Mouse (Mus musculus) heart, postnatal 0 days (tissue): ENCODE measurements around the gene Cand1. TPM values are rescaled to one million over a fixed set of nuclear protein-coding genes. Genes with fewer than 3 reads are reported as not detected.

Source experiments
- ATAC-seq: fragments of 200-750 bp; cut with Nextera tagmentation; 2 replicates; pipeline ENCODE4 v1.8.0; 2017; ENCODE audit warnings: low read depth, moderate number of reproducible peaks, moderate library complexity; ENCODE audit not compliant: insufficient read depth
- DNase-seq: peaks from one replicate; pipeline ENCODE4 v3.0.0-alpha.2; 2016; ENCODE audit warnings: low spot score
- H3K27ac ChIP-seq: fragments of 300-500 bp; sonication (generic); 2 replicates; pipeline ENCODE4 v1.5.1; 2014; ENCODE audit warnings: low read depth, mild to moderate bottlenecking
- H3K27me3 ChIP-seq: fragments of 300-500 bp; sonication (generic); 2 replicates; pipeline ENCODE4 v1.6.1; 2014; ENCODE audit warnings: low read length, mixed read lengths; ENCODE audit not compliant: control insufficient read depth, insufficient read depth
- H3K36me3 ChIP-seq: fragments of 300-500 bp; sonication (generic); replicated peaks from 2 replicates; pipeline ENCODE4 v1.6.1; 2014; ENCODE audit warnings: low read length, mixed read lengths; ENCODE audit not compliant: control insufficient read depth, insufficient read depth
- H3K4me1 ChIP-seq: fragments of 300-500 bp; sonication (generic); 2 replicates; pipeline ENCODE4 v1.6.1; 2014; ENCODE audit warnings: antibody characterized with exemption; ENCODE audit not compliant: control insufficient read depth, insufficient read depth
- H3K4me2 ChIP-seq: fragments of 300-500 bp; sonication (generic); 2 replicates; pipeline ENCODE4 v1.6.1; 2014; ENCODE audit warnings: low read depth, mild to moderate bottlenecking, low read length, moderate library complexity
- H3K4me3 ChIP-seq: fragments of 300-500 bp; sonication (generic); 2 replicates; pipeline ENCODE4 v1.5.1; 2014; ENCODE audit warnings: low read depth, low read length
- H3K9ac ChIP-seq: fragments of 300-500 bp; sonication (generic); replicated peaks from 2 replicates; pipeline ENCODE4 v1.6.1; 2014; ENCODE audit warnings: low read depth, low read length, mixed read lengths
- H3K9me3 ChIP-seq: fragments of 300-500 bp; sonication (generic); replicated peaks from 2 replicates; pipeline ENCODE4 v1.6.1; 2016; ENCODE audit warnings: low read length; ENCODE audit not compliant: control insufficient read depth
- CTCF ChIP-seq: IDR thresholded peaks from 2 replicates; pipeline ENCODE4 v1.5.1; 2016; ENCODE audit warnings: antibody characterized with exemption, control low read depth, low read depth
- EP300 ChIP-seq: IDR thresholded peaks from 2 replicates; pipeline ENCODE4 v1.6.1; 2016; ENCODE audit warnings: antibody characterized with exemption, low read depth
- WGBS: fragments of 180-500 bp; shearing (Covaris S2); extraction: QIAGEN DNeasy Blood & Tissue Kit; methylation state at CpG from one replicate; pipeline ENCODE4 v1.1.7; 2014; 5-methylcytosine and 5-hydroxymethylcytosine counted together
- polyA plus RNA-seq: library from polyadenylated mRNA; unstranded; fragments of >200 nt; fragmentation: Nextera tagmentation; extraction: Ambion mirVana; gene quantifications from 2 replicates; pipeline ENCODE4 v1.2.1, GENCODE M21; 2015
- total RNA-seq: library from RNA; depleted of rRNA; stranded (reverse); fragments of >200 nt; gene quantifications from 2 replicates; pipeline ENCODE4 v1.2.3, GENCODE M21; 2014; ENCODE audit warnings: low replicate concordance

Gene Cand1
- total and polyA plus RNA-seq, 2 experiments from 2014 or later = 19.4 to 41.6 TPM

- Histone ChIP-seq H3K4me2 (no peak overlapping the region), H3K9me3 (no peaks in the 10 kb centered on the region), H3K27ac (no peak overlapping the region), H3K4me3 (no peak overlapping the region), H3K36me3 (peaks cover 34% of the 10 kb centered on the region), H3K9ac (no peak overlapping the region), H3K4me1 (peaks cover 4% of the 10 kb centered on the region; the same call in 1 of the 2 replicates), H3K27me3 (no peaks in the 10 kb centered on the region)
- DNase-seq = no peak
- 89% methylated on average over 13 of the region's 13 CpGs for WGBS
- TF ChIP-seq CTCF (no peak), EP300 (no peak)
- ATAC-seq = no peak
Observed at GRCm38 (mm10) chr10:119197621-119198150, 42.2 kb downstream of the Cand1 start.

- Histone ChIP-seq H3K4me3 (no peak overlapping the region), H3K27ac (peak overlapping the region; percentile 69), H3K9me3 (no peaks in the 10 kb centered on the region), H3K4me2 (peak overlapping the region; percentile 44), H3K36me3 (0 out of 2 replicates have a peak, but pooled peaks cover 3% of the 10 kb centered on the region), H3K4me1 (peaks cover 13% of the 10 kb centered on the region; the same call in 1 of the 2 replicates), H3K27me3 (no peaks in the 10 kb centered on the region), H3K9ac (no peak overlapping the region)
- DNase-seq (peak; percentile 84), ATAC-seq (peak; percentile 93)
- WGBS = 8% methylated on average over 8 of the region's 8 CpGs
- TF ChIP-seq EP300 (no peak), CTCF (no peak)
Observed at GRCm38 (mm10) chr10:119192598-119193372, 47.1 kb downstream of the Cand1 start.

- Histone ChIP-seq H3K4me3 (no peak overlapping the region), H3K27me3 (no peaks in the 10 kb centered on the region), H3K27ac (no peak overlapping the region), H3K4me1 (peaks cover 9% of the 10 kb centered on the region; the same call in 1 of the 2 replicates), H3K36me3 (no peaks in the 10 kb centered on the region), H3K4me2 (no peak overlapping the region), H3K9ac (no peak overlapping the region), H3K9me3 (0 out of 2 replicates have a peak, but pooled peaks cover 3% of the 10 kb centered on the region)
- DNase-seq (no peak), ATAC-seq (no peak)
- TF ChIP-seq EP300 (no peak), CTCF (no peak)
- 56% methylated on average over 4 of the region's 4 CpGs for WGBS
Observed at GRCm38 (mm10) chr10:119187720-119188119, 52.1 kb downstream of the Cand1 start.

DNA sequence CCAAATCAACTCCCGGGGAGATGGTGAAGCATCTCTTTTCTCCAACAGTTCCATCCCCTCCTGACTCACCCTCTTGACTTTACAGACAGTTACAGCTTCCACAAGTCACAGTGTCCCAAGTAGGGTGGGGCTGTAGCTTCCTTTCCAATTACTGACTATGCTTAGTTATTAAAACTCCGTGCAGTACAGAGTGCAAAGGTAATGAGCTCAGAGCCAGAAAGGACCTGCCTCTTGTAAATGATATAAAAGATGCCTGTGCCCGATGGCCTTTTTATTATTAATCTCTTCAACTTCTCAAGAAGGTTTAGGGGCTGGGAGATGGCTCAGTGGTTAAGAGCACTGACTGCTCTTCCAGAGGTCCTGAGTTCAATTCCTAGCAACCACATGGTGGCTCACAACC lies 70.2 kb downstream of the Cand1 start:
- Histone ChIP-seq H3K9ac (no peak overlapping the region), H3K27me3 (no peaks in the 10 kb centered on the region), H3K36me3 (no peaks in the 10 kb centered on the region), H3K27ac (no peak overlapping the region), H3K4me2 (no peak overlapping the region), H3K4me1 (no peaks in the 10 kb centered on the region), H3K9me3 (no peaks in the 10 kb centered on the region), H3K4me3 (no peak overlapping the region)
- DNase-seq (no peak), ATAC-seq (no peak)
- 86% methylated on average over 3 of the region's 3 CpGs for WGBS
- TF ChIP-seq CTCF = no peak
- TF ChIP-seq EP300 = no peak

GRCm38 (mm10) chr10:119169237-119169636 lies 70.6 kb downstream of the Cand1 start:
- no peak for TF ChIP-seq CTCF
- no peak for TF ChIP-seq EP300
- H3K27me3 ChIP-seq = no peaks in the 10 kb centered on the region
- no peak overlapping the region for H3K27ac ChIP-seq
- WGBS = 85% methylated on average over 13 of the region's 13 CpGs
- no peak overlapping the region for H3K4me2 ChIP-seq
- DNase-seq (no peak), ATAC-seq (no peak)
- no peaks in the 10 kb centered on the region for H3K4me1 ChIP-seq
- no peaks in the 10 kb centered on the region for H3K36me3 ChIP-seq
- H3K4me3 ChIP-seq = no peak overlapping the region
- no peak overlapping the region for H3K9ac ChIP-seq
- no peaks in the 10 kb centered on the region for H3K9me3 ChIP-seq
